Mouse (Mus musculus) liver, adult 2 months (tissue): Measurements from ENCODE around the gene Arglu1. TPM values are rescaled to one million over a fixed set of nuclear protein-coding genes. Genes with fewer than 3 reads are reported as not detected.

ENCODE experiments used
- DNase-seq: peaks from one replicate; pipeline ENCODE4 v3.0.0-alpha.2; 2011; ENCODE audit warnings: low read depth, low spot score; ENCODE audit errors: extremely low read depth
- H3K27ac ChIP-seq: fragments of 200-500 bp; replicated peaks from 2 replicates; pipeline ENCODE4 v1.5.1; 2012; ENCODE audit warnings: low read depth, mild to moderate bottlenecking, control low read depth, inconsistent platforms, low read length; ENCODE audit not compliant: insufficient read depth
- H3K27me3 ChIP-seq: fragments of 200-500 bp; 2 replicates; pipeline ENCODE4 v1.6.1; 2012; ENCODE audit warnings: mild to moderate bottlenecking, moderate library complexity, low read length, inconsistent platforms; ENCODE audit not compliant: control insufficient read depth, insufficient read depth
- H3K36me3 ChIP-seq: fragments of 200-500 bp; 2 replicates; pipeline ENCODE4 v1.6.1; 2012; ENCODE audit warnings: low read length, inconsistent platforms; ENCODE audit not compliant: control insufficient read depth, insufficient read depth
- H3K4me1 ChIP-seq: fragments of 200-500 bp; 2 replicates; pipeline ENCODE4 v1.6.1; 2011; ENCODE audit warnings: low read length; ENCODE audit not compliant: control insufficient read depth, insufficient read depth
- H3K4me3 ChIP-seq: fragments of 200-500 bp; 2 replicates; pipeline ENCODE4 v1.5.1; 2011; ENCODE audit warnings: low read depth, mild to moderate bottlenecking, control low read depth, low read length, moderate library complexity; ENCODE audit not compliant: insufficient read depth
- H3K79me2 ChIP-seq: fragments of 200-500 bp; 2 replicates; pipeline ENCODE4 v1.6.1; 2012; ENCODE audit warnings: inconsistent platforms, mild to moderate bottlenecking, low read length, moderate library complexity; ENCODE audit not compliant: control insufficient read depth, insufficient read depth
- H3K9ac ChIP-seq: fragments of 200-500 bp; 2 replicates; pipeline ENCODE4 v1.6.1; 2012; ENCODE audit warnings: low read depth, mild to moderate bottlenecking, control low read depth, inconsistent platforms, low read length
- CTCF ChIP-seq: fragments of 200-500 bp; IDR thresholded peaks from 2 replicates; pipeline ENCODE4 v1.5.1; 2011; ENCODE audit warnings: low read depth, low read length, control low read depth
- POLR2A ChIP-seq: fragments of 200-500 bp; IDR thresholded peaks from 2 replicates; pipeline ENCODE4 v1.6.1; 2011; ENCODE audit warnings: low read length, control low read depth; ENCODE audit not compliant: insufficient read depth; ENCODE audit errors: extremely low read depth
- WGBS: fragments of 180-500 bp; shearing (Covaris S2); methylation state at CpG from one replicate; pipeline ENCODE4 v1.1.7; 2018; 5-methylcytosine and 5-hydroxymethylcytosine counted together
- polyA plus RNA-seq: library from polyadenylated mRNA; depleted of rRNA; stranded (reverse); fragments of >200 nt; gene quantifications from 2 replicates; pipeline ENCODE4 v1.2.3, GENCODE M21; 2012
- total RNA-seq: library from RNA; depleted of rRNA; stranded (reverse); fragments of >200 nt; gene quantifications from 2 replicates; pipeline ENCODE4 v1.2.3, GENCODE M21; 2014

Gene Arglu1
- total and polyA plus RNA-seq, 2 experiments: 11.5 to 19.2 TPM

DNA sequence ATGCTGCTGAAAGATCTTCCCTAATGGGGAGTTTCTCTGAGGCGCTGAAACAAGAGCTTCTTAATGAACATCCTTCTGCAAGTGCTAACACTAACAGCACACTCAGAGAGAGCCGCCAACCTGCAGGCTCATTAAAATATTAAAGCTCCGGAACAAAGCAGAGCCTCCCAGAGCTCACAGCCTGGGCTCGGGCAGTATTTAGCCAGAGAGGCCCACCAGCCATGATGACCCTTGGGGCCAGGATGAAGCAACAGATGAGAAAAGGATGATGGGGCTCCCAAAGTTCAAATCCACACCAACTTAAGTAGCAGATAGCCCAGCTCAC lies 50.1 kb downstream of the Arglu1 start:
- H3K27me3 ChIP-seq: no peaks in the 10 kb centered on the region
- H3K36me3 ChIP-seq: no peaks in the 10 kb centered on the region; the same call in 1 of the 2 replicates
- 60% methylated on average over 4 of the region's 4 CpGs for WGBS
- H3K9ac ChIP-seq: no peak overlapping the region
- no peaks in the 10 kb centered on the region for H3K79me2 ChIP-seq
- DNase-seq: no peak
- no peak overlapping the region for H3K27ac ChIP-seq
- H3K4me1 ChIP-seq: no peaks in the 10 kb centered on the region
- TF ChIP-seq CTCF (no peak), POLR2A (no peak)
- H3K4me3 ChIP-seq: no peak overlapping the region

DNA sequence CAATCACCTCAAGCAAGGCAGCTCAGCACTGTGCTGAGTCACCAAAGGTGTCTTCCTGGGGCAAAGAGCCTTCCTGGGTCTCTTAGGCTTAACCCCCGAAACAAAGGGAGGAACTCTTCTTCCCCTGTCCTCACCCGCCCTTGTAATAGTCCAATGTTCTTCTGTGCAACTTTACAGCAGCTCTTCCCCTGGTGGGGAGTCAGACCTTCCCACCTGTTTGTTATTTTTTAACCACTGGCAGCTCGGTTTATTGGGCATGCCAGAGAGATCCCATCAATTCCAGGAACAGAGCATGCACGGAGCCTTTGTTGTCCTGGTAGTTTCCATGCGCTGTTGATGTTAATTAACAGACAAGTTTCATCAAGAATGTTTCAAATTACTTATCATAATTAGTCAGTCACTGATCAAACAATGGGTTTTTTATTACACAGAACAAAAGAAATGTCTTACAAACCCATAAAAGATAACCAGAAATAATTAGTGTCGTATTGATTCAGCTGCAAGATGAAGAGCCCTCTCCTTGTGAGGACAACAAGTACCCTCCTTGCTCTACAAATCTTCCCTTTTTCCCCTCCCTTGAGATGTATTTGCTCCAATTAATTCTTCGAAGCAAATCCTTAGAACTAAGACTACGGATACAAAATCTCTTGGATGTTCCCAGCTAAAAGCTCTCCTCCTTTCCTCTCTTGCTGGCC lies 50.6 kb downstream of the Arglu1 start:
- Histone ChIP-seq H3K4me3 (no peak overlapping the region), H3K36me3 (no peaks in the 10 kb centered on the region; the same call in 1 of the 2 replicates), H3K79me2 (no peaks in the 10 kb centered on the region), H3K27me3 (no peaks in the 10 kb centered on the region), H3K9ac (no peak overlapping the region), H3K27ac (no peak overlapping the region), H3K4me1 (no peaks in the 10 kb centered on the region)
- DNase-seq: no peak
- WGBS: 70% methylated on average over 8 of the region's 8 CpGs
- no peak for TF ChIP-seq POLR2A
- TF ChIP-seq CTCF: no peak

DNA sequence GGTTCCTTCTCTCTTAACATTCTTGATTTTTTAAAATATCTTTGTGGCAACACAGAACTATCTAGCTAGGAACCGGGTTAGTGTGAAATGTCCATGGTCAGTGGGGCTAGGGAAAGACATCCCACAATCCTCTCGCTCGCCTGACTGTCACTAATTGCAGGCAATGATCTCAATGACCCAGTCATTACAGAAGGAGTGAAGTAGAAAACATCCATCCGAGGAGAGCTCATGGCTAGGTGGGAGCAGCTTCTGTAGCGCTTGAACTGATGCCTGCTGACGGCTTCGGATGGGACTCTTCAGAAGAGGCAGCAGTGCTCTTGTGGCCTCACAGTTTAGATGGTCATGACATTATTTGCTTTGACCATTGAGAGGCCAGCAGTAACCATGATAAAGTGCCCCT lies 58.9 kb downstream of the Arglu1 start:
- Histone ChIP-seq H3K27ac (no peak overlapping the region), H3K27me3 (no peaks in the 10 kb centered on the region), H3K9ac (no peak overlapping the region), H3K36me3 (no peaks in the 10 kb centered on the region), H3K4me1 (no peaks in the 10 kb centered on the region), H3K4me3 (no peak overlapping the region), H3K79me2 (no peaks in the 10 kb centered on the region)
- WGBS: 88% methylated on average over 7 of the region's 7 CpGs
- TF ChIP-seq POLR2A: no peak
- TF ChIP-seq CTCF: no peak
- DNase-seq: no peak

DNA sequence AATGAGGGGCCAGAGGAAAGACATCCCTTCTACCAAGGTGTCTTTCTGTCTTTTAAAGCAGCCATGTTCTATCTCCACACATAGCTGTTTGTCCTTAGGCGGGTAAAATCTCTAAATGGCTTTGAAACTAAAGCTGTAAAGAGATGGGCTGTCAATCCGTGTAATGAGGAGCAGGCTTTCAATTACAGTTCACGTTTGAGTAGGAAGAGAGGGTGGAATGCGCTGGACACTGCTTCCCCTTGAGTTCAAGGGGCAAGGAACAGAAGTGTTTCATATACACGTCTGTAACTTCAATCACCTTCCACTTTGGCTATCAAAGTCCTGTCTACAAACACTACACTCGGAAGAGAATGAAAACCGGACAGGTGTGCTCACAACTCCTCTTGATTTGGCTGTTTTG lies 66.3 kb downstream of the Arglu1 start:
- no peak overlapping the region for H3K27ac ChIP-seq

DNA sequence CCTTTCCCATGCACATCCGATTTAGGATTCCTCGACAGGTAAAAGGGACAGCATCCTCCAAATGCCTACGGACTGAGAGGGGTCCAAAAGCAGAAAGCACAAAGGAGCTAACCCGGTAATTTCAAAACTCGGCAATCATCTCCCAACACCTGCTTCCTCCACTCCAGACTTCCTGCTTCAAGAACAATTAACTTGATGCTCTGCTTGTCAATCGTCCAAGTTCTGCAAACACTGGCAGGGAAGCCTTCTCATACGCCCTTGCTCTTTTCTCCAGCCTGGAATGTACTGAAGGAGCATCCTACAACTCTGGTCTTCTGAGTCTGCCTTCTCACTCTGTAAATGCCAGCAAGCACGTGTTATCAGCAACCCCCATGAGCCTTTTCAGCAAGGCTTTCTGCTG lies 66.8 kb downstream of the Arglu1 start:
- H3K27ac ChIP-seq: no peak overlapping the region
- no peaks in the 10 kb centered on the region for H3K4me1 ChIP-seq
- WGBS: 53% methylated on average over 8 of the region's 8 CpGs
- no peak overlapping the region for H3K9ac ChIP-seq
- H3K36me3 ChIP-seq: no peaks in the 10 kb centered on the region; the same call in 1 of the 2 replicates
- H3K27me3 ChIP-seq: no peaks in the 10 kb centered on the region
- DNase-seq: no peak
- TF ChIP-seq POLR2A: no peak
- no peaks in the 10 kb centered on the region for H3K79me2 ChIP-seq
- H3K4me3 ChIP-seq: no peak overlapping the region

More for the DNA sequence above, 66.3 kb downstream of the Arglu1 start:
- no peaks in the 10 kb centered on the region for H3K27me3 ChIP-seq
- DNase-seq: no peak
- H3K36me3 ChIP-seq: no peaks in the 10 kb centered on the region
- no peak for TF ChIP-seq CTCF
- TF ChIP-seq POLR2A: no peak
- no peak overlapping the region for H3K4me3 ChIP-seq
- H3K9ac ChIP-seq: no peak overlapping the region
- 68% methylated on average over 7 of the region's 7 CpGs for WGBS
- no peaks in the 10 kb centered on the region for H3K79me2 ChIP-seq
- H3K4me1 ChIP-seq: no peaks in the 10 kb centered on the region

DNA sequence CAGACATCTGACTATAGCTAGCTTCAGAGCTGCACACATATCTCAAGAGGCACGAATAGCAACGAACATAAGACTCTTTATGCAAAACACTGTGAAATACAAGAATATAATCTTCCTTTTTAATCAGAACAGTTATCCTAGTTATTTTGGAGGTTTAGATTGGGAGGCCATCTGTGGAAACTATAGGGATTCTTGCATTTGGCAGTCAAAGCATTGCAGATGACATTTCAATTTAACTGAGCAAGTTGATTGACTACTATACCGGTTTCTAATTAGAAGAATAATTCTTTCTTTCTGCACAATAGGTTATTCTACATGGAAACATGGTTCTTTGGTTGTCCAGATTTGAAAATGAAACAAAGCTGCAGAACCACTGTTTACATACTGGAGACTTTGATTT lies 67.8 kb downstream of the Arglu1 start:
- Histone ChIP-seq H3K79me2 (no peaks in the 10 kb centered on the region), H3K36me3 (no peaks in the 10 kb centered on the region; the same call in 1 of the 2 replicates), H3K4me3 (no peak overlapping the region), H3K9ac (no peak overlapping the region), H3K27ac (no peak overlapping the region), H3K27me3 (no peaks in the 10 kb centered on the region), H3K4me1 (no peaks in the 10 kb centered on the region)
- TF ChIP-seq POLR2A (no peak), CTCF (no peak)
- 96% methylated on average over 3 of the region's 3 CpGs for WGBS
- no peak for DNase-seq
